Mouse (Mus musculus) kidney, adult 18-20 months (tissue): ENCODE measurements at regions not wholly inside any gene's neighbourhood (a gene's known extent, or its start where the extent isn't known, plus 50 kb on each side); places are given as distances from the start of the nearest gene placed in this dataset.
"Not testable (repeated sequence)": the region's sequence is repeated elsewhere in the genome, so short reads cannot be mapped to it uniquely, and the experiment has no call there.

ENCODE experiments used
- DNase-seq: peaks from one replicate; pipeline ENCODE4 v3.0.0; 2021

DNA sequence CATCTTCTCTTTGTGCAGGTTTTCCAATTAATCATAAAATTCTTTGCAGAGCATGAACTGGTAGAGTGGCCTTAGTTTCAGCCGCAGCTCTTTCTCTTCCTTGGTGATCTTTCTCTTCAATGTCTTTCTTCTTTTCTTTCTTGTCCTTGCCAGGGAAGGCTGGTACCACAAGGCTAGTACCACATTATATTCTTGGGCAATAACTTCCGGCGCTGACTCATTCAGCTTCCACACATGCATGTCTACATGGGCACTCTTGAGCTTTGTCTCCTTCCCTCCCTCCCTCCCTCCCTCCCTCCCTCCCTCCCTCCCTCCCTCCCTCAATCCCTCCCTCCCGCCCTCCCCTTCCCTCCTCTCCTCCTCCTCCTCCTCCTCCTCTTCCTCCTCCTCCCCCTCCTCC is 98.1 kb upstream of the Pwp1 start:
- not testable (repeated sequence) for DNase-seq

DNA sequence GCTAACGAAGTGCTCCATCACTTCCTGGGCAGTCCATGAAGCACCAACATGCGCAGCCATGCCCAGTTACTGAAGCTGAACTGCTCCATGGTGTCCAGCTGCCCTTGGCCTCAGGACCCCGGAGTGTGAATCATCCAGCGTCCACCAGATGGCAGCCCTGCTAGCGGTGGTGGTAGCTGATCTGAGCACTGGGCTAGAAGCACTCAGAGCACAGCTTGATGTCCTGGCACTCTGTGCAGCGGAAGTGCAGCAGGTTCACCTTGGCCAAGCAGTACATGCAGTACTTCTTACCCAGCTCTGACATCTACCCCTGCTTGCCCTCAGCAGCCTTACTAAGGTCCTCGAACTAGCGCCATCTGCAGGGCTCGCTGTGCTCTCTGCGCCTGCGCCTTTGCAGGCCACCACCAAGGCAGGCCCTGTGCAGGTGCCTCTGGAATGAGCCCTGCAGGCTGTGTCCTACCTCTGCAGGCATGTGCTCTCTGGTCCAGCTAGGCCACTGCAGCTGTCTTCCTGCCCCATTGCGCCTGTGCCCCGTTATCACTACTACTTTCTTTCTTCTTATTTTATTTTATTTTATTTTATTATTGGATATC is 97.4 kb upstream of the Pwp1 start:
- peak; percentile 24 for DNase-seq

DNA sequence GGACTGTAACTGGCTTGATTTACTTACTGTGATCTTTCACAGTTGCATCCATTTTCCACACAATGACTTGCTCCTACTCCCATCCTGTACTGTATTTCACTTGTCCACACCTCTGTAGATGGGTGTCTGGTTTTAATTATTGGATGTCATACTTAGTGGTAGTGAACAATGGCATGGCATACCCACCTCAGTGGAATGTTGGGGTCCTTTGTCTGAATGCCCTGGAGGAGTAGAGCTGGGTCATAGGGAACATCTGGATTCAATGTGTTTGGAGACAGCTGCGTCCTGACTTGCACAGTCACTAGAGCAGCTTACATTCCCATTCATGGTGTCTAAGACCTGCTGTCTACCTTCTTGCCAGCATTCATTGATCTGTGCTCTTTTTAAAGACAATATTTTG is 91.5 kb upstream of the Pwp1 start:
- no peak for DNase-seq

DNA sequence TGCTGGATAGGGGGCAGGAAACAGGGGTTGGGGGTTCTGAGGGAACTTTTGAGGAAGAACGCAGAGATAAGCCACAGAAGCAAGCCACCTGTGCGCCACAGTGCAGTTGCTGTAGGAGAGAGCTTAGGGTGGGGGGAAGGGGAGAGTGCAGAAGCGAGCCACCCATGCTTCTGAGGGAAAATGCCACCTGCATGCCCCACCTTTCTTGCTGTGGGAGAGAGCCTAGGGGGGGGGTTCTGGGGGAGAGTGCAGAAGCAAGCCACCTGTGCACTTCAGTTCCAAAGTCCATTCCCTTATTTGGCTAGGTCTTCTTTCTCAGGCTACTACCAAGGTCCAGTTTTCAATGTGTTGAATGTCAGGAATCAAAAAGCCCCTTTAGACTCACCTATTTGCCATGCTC is 90.3 kb upstream of the Pwp1 start:
- no peak for DNase-seq

DNA sequence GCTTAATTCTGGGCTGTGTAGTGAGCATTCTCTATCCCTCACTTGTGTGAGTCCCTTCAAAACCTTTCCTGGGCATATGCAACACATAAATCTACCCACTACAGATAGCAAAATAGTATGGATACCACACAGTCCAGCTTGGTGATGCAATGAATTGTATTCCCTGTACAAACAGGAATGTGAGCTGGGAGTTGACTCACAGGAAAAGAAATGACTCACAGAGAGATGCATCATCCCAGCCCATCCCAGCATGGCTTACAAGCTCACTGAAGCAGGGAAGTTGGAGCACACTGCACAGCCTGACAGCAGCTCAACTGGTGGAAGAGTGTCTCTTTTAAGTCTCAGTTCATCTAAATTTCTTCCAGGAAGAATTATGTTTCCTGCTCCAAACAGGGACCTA is 89.7 kb upstream of the Pwp1 start:
- not testable (repeated sequence) for DNase-seq

DNA sequence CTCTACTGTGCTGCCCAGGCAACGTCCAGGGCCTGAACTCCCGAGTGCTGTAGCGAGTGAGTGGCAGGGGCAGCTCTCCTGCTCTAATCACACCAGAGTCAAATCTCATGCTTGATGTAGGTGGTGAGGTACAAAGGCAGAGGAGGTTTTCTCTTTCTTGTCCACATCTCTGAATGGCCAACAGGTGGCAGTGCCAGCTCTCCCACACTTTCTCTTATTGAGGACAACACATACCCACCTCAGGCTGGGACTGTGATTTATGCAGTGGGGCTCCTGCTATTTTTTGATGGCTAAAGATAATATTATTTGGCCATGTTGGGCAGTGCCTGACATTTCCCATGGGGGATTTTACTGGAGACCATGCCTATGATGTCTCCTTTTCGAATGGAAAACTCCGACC is 87.3 kb upstream of the Pwp1 start:
- DNase-seq, result no peak

DNA sequence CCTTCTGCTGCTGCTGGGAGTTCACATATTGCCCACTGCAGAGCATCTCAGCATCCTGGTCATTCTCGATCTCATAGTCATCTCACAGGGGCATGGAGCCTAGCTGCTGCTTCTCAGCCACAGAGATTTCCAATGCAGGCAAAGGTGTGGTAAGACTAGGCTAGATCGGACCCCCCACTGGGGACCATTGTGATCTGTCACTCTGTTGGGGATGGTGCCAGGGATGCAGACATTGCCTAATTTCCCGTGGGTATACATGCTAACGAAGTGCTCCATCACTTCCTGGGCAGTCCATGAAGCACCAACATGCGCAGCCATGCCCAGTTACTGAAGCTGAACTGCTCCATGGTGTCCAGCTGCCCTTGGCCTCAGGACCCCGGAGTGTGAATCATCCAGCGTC is 83.9 kb upstream of the Pwp1 start:
- DNase-seq, result not testable (repeated sequence)

DNA sequence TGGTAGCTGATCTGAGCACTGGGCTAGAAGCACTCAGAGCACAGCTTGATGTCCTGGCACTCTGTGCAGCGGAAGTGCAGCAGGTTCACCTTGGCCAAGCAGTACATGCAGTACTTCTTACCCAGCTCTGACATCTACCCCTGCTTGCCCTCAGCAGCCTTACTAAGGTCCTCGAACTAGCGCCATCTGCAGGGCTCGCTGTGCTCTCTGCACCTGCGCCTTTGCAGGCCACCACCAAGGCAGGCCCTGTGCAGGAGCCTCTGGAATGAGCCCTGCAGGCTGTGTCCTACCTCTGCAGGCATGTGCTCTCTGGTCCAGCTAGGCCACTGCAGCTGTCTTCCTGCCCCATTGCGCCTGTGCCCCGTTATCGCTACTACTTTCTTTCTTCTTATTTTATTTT is 83.5 kb upstream of the Pwp1 start:
- not testable (repeated sequence) for DNase-seq

DNA sequence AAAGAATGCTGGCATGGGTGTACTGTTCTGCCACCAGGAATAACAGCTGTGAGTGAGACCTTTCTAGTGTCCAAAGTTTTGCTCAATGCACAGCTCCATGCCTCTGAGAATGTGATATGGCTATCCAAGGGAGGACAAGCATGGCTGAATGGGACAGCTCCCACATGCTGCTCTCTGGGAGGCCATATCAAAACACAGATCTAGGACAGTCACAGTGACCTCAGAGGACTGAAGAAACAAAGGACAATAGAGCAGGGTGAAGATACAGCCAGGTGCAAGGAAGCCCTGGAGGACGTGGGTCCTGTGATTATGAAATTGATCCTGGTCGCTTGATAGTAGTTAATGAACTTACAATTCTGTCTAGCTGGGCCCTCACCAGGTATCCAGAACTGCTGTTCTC is 79.7 kb upstream of the Pwp1 start:
- not testable (repeated sequence) for DNase-seq

DNA sequence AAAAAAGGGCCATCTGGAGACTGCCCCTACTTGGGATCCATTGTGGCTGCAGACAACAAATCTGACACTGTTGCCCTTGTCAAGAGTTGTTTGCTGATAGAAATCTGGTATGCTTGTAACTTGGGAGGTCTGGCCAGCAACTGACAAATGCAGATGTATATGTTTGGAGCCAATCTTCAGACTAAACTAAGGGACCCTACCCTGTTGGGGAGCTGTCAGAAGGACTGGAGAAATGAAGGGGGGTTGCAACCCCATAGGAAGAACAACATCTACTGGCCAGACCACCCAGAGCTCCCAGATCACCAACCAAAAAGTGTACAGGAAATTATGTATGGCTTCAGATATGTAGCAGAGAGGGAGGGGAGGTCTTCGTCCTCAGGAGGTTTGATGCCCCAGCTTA is 54.3 kb upstream of the Pwp1 start:
- DNase-seq, result no peak
